Mouse (Mus musculus): ENCODE measurements around the gene Cxcl5.
"Not testable (repeated sequence)": the region's sequence is repeated elsewhere in the genome, so short reads cannot be mapped to it uniquely, and the experiment has no call there.

Cxcl5 gene

DNA sequence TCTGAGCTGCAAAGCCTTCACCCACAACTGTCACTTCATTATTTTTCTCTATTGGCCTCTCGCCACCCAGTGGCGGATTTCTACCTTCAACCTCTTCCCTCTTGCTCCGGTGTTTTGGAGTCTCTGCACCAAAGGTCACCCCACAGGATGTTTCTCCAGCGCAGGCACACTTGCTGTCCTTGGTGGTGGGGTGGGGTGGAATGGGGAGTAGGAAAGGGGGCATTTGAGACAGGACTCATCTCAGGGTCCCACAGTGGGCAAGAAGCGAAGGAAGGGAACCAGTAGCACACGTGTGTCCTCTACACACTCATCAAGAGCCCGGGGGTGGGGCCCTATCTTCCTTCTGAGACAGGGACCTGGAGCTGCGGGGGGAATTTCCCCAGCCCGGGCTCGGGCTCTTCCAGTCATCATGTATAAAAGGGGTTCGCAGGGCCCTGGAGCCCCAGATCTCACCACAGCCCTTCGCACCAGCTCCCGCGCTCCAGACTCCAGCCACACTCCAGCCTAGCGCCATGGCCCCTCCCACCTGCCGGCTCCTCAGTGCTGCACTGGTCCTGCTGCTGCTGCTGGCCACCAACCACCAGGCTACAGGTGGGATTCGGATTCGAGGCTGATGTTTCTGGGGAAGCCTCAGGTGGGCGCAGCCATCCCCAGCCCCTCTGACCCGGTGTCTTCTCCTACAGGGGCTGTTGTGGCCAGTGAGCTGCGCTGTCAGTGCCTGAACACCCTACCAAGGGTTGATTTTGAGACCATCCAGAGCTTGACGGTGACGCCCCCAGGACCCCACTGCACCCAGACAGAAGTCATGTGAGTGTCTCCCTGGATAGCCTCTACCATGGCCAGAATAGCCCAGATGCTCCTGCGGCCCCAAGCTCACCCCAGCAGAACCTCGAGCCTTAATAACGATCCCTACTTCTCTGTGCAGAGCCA is 26.8 kb downstream of the Cxcl5 start, which contains the start of gene Cxcl3:
TSS of gene Cxcl3 (plus strand) at position 445 of the 930 bp plus-strand sequence.
- DNase-seq (ENCODE audit: low spot score) = no peak

- no peak for DNase-seq (ENCODE audit: low spot score)
Measured at GRCm38 (mm10) chr5:90788114-90788513, 29.0 kb downstream of the Cxcl5 start.

GRCm38 (mm10) chr5:90789306-90790073 is 30.3 kb downstream of the Cxcl5 start:
- DNase-seq (ENCODE audit: low spot score) = no peak

DNA sequence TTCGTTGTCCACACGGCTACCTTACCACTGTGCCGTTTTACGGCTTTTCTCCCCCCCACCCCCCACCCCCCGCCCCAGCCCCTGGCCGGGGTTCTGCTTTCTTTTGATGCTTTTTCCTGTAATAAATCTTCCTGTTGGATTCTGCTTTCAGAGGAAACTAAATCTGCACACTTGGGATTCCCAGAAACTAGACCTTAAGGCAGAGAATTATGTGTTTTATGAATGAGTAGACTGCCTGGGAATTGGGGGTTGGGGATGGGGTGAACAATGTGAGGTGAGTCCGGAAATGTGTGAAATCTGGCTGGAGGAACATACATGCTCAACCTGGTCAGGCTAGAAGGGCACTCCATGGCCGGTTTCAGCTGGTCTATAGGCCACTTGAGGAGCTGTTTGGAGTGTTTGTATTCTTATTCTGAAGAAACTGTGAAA is 30.9 kb downstream of the Cxcl5 start:
- no peak for DNase-seq (ENCODE audit: low spot score)

DNA sequence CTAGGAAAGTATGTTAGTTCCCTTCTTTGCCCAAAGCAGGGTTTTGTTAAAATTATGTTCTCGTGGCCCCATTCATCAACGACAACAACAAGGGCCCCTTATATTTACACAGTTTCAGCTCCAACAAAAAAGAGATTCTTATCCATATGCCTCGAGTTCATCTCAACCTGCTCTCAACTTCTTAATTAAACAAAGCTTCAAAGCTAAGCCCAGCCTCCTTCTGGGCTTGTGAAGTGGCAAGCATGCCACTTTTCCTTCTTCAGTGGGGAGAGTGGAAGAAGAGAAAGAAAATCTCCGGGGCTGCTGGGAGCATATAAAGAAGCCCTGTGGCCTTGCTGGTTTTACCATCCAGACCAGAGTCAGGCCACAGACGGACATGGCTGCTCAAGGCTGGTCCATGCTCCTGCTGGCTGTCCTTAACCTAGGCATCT is 35.0 kb downstream of the Cxcl5 start, which contains the start of gene Cxcl15:
TSS of gene Cxcl15 (plus strand) at position 340 of the 431 bp plus-strand sequence.
- DNase-seq (ENCODE audit: low spot score) = no peak

GRCm38 (mm10) chr5:90795392-90795791 is 36.2 kb downstream of the Cxcl5 start:
- not testable (repeated sequence) for DNase-seq (ENCODE audit: low spot score)

- DNase-seq (ENCODE audit: low spot score) = no peak
Measured at GRCm38 (mm10) chr5:90804574-90804973, 45.4 kb downstream of the Cxcl5 start.

DNA sequence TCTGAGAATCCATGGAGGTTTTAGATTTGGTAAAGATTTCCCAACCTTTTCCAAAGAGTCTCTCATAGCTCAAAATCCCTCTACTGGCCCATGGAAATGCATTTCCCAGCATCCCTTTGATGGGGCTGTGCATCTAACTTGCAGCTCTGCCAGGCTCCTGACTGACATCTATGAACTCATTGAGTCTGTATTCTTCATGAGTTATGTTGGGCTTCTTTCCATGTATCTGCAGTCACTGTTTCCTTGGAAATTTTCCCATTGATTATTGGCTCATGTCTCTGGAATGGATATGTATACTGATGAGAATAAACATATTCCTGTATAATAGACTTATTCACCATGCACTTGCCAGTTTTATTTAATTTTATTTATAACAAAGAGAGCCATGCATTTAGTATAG is 46.9 kb downstream of the Cxcl5 start:
- DNase-seq (ENCODE audit: low spot score) = no peak

DNA sequence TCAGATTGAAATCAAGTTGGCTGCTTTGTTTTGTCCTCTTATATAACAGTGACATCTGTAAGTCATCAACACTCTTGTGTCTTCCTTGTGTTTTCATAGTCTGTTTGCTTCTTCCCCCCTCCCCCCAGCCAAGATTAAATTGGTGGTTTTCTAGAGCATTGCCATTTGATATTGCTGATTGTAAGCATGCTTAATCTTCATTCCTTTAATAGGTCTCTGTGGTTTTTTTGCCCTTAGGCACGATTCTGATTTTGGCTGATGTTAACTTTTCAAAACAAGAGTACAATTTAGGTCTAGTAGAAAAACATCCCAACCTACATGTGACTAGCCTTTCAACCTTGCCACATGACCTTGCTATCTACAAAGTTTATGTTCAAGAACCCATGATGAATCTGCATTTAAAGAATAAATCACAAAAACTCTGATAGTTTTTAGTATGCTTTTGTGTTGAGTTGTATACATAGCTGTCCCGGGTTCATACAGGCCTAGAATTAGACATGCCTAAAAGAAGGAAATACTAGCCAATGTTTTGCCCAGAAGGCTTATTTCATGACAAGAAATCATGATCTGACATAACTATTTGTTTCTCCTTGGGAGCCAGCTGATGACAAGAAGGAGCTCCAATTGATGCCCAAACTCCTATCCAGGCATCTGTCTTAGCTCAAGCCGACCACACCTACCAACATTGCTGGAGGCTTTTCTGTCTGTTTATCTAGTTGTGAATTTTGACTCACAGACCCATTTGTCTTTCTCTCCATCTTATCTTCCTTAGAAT is 48.2 kb downstream of the Cxcl5 start:
- DNase-seq (ENCODE audit: low spot score) = no peak
